Mouse (Mus musculus) liver, postnatal 0 days (tissue): ENCODE measurements around the gene Thada.

ENCODE experiments used
- CTCF ChIP-seq: sonication (generic); IDR thresholded peaks from 2 replicates; pipeline ENCODE4 v1.5.1; 2016; ENCODE audit warnings: antibody characterized with exemption, low read depth
- EP300 ChIP-seq: IDR thresholded peaks from 2 replicates; pipeline ENCODE4 v1.6.1; 2016; ENCODE audit warnings: antibody characterized with exemption, low read depth, mild to moderate bottlenecking

- no peak for TF ChIP-seq CTCF
- no peak for TF ChIP-seq EP300
Observed at GRCm38 (mm10) chr17:84165735-84166134, 300.3 kb downstream of the Thada start.
